Mouse (Mus musculus) midbrain, embryonic 15.5 days (tissue): ENCODE measurements around the gene Kank1. TPM values are rescaled to one million over a fixed set of nuclear protein-coding genes. Genes with fewer than 3 reads are reported as not detected.

Experiments used
- ATAC-seq: fragments of 200-750 bp; cut with Nextera tagmentation; replicated peaks from 2 replicates; pipeline ENCODE4 v1.8.0; 2017; ENCODE audit warnings: moderate TSS enrichment
- H3K27ac ChIP-seq: fragments of 300-500 bp; sonication (generic); 2 replicates; pipeline ENCODE4 v1.5.1; 2015; ENCODE audit warnings: mild to moderate bottlenecking, inconsistent platforms
- H3K27me3 ChIP-seq: fragments of 300-500 bp; sonication (generic); replicated peaks from 2 replicates; pipeline ENCODE4 v1.6.1; 2015; ENCODE audit warnings: inconsistent platforms
- H3K36me3 ChIP-seq: fragments of 300-500 bp; sonication (generic); replicated peaks from 2 replicates; pipeline ENCODE4 v1.6.1; 2015; ENCODE audit warnings: inconsistent platforms
- H3K4me1 ChIP-seq: fragments of 300-500 bp; sonication (generic); 2 replicates; pipeline ENCODE4 v1.6.1; 2015; ENCODE audit warnings: inconsistent platforms
- H3K4me2 ChIP-seq: fragments of 300-500 bp; sonication (generic); 2 replicates; pipeline ENCODE4 v1.6.1; 2015; ENCODE audit warnings: inconsistent platforms, mild to moderate bottlenecking, moderate library complexity
- H3K4me3 ChIP-seq: fragments of 300-500 bp; sonication (generic); 2 replicates; pipeline ENCODE4 v1.5.1; 2015; ENCODE audit warnings: mild to moderate bottlenecking, inconsistent platforms
- H3K9ac ChIP-seq: fragments of 300-500 bp; sonication (generic); 2 replicates; pipeline ENCODE4 v1.6.1; 2015; ENCODE audit warnings: mild to moderate bottlenecking, inconsistent platforms
- H3K9me3 ChIP-seq: fragments of 300-500 bp; sonication (generic); 2 replicates; pipeline ENCODE4 v1.6.1; 2016; ENCODE audit warnings: inconsistent platforms
- WGBS: fragments of 180-500 bp; shearing (Covaris S2); methylation state at CpG from one replicate; pipeline ENCODE4 v1.1.7; 2015; ENCODE audit warnings: mixed read lengths; 5-methylcytosine and 5-hydroxymethylcytosine counted together
- polyA plus RNA-seq: library from polyadenylated mRNA; unstranded; fragments of >200 nt; fragmentation: Nextera tagmentation; extraction: Ambion mirVana; gene quantifications from 2 replicates; pipeline ENCODE4 v1.2.1, GENCODE M21; 2015

Kank1 gene
- polyA plus RNA-seq, 1 experiment from 2014 or later: 6.6 TPM

DNA sequence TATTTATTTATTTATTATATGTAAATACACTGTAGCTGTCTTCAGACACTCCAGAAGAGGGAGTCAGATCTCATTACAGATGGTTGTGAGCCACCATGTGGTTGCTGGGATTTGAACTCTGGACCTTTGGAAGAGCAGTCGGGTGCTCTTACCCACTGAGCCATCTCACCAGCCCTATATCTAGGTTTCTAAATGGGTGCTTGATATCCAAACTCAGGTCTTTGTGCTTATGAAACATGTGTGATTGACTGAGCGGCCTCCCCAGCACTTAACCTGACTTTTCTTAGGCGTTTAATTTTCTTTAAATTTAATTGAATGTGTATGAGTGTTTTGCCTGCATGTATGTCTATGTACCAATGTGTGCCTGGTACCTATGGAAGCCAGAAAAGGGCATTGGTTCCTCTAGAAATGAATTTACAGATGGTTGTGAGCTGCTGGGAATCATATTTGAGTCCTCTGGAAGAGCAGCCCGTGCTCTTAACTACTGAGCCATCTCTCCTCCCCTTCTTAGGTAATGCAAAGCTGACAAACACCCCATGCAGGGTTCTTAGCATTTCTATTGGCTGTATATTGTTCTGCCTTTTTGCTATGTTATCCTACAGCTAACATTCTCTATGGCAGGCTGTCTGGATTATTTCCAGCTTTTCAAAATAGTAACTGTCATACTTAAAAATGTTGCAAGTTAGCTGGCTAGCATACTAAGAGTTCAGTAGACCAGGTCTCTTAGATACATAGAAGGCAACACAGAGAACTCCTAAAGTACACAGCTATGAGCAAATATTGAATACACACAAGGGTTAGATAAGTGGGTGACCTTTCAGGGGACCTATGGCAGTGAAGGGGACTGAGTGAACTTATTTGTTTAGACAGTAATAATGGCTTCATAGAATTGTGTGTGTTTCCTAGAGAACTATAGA, 6.5 kb upstream of the Kank1 start:
- Histone ChIP-seq H3K4me2 (no peak overlapping the region), H3K4me3 (no peak overlapping the region), H3K9me3 (no peaks in the 10 kb centered on the region), H3K9ac (no peak overlapping the region), H3K4me1 (no peaks in the 10 kb centered on the region), H3K27me3 (no peaks in the 10 kb centered on the region; the same call in 1 of the 2 replicates), H3K27ac (no peak overlapping the region), H3K36me3 (no peaks in the 10 kb centered on the region)
- ATAC-seq: no peak
- 71% methylated on average over 4 of the region's 4 CpGs for WGBS

DNA sequence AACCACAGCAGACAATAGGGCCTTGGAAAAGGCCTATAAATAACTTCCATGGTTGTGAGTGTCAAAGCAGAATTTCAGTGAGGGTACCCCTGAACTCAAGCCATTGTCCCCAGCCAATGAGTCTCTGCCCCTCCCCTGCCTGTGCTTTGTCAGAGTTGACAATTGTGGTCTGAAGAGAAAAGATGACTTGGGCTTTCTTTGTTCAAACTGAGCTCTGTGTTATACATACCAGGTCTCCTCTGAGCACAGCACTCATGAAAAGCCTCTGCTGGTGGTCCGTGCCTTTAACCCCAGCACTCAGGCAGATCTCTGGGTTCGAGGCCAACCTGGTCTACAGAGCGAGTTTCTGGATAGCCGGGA, 5.8 kb upstream of the Kank1 start:
- ATAC-seq: no peak
- H3K27me3 ChIP-seq: peaks cover under 1% of the 10 kb centered on the region; the same call in 1 of the 2 replicates
- no peak overlapping the region for H3K4me2 ChIP-seq
- H3K36me3 ChIP-seq: no peaks in the 10 kb centered on the region
- no peaks in the 10 kb centered on the region for H3K4me1 ChIP-seq
- WGBS: 27% methylated on average over 4 of the region's 4 CpGs
- H3K9ac ChIP-seq: no peak overlapping the region
- H3K9me3 ChIP-seq: no peaks in the 10 kb centered on the region
- H3K27ac ChIP-seq: no peak overlapping the region
- no peak overlapping the region for H3K4me3 ChIP-seq

DNA sequence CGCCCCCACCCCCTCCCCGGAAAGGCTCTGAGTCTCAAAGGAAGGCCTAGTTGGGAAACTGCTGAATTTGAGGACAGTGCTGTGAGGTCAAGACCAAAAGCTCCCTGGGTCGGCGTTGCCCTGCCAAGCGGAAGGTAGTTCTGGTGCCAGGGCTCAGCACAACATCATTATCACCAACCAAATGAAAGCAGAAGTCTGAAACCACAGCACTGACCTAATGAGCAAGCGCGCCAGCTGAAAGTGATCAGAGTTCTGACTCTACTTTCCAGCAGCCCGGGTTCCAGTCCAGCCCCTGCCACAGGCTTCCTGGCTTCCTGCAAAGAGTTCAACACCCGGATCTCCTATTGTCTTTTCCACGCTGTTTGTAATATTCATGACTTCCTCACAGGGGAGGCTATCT, 4.7 kb upstream of the Kank1 start:
- peaks cover 4% of the 10 kb centered on the region for H3K27me3 ChIP-seq
- H3K9ac ChIP-seq: no peak overlapping the region
- no peak overlapping the region for H3K4me2 ChIP-seq
- no peak for ATAC-seq
- 75% methylated on average over 10 of the region's 10 CpGs for WGBS
- H3K27ac ChIP-seq: no peak overlapping the region
- no peak overlapping the region for H3K4me3 ChIP-seq
- H3K36me3 ChIP-seq: no peaks in the 10 kb centered on the region
- peaks cover 2% of the 10 kb centered on the region; the same call in 1 of the 2 replicates for H3K4me1 ChIP-seq
- no peaks in the 10 kb centered on the region for H3K9me3 ChIP-seq

DNA sequence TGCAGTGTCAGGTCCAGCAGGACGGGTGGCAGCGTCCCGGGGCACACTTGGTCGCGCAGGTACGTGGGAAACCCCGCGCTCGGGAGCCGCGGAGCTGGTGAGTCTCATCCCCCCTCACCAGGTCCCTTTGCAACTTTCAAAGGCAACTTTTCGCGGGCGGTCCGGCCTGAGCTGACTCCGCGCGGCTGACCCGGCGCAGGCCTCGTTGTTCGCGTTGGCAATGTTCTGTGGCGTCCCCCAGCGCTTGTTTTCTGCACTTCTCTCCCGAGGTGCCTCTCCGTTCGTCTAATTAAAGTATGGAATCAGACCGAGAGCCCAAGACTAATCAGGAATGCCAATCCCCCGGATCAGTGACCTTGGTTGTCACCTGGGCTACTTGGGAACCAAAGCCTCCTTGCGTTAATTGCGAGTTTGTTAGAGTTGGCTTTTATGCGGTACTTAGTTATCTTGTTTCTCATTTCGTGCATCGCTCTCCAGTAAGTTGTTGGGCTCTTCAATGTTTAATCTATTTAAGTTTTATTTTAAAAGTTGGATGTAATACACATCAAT, 791 bp downstream of the Kank1 start:
- Histone ChIP-seq H3K4me2 (peak overlapping the region; percentile 96), H3K9me3 (no peaks in the 10 kb centered on the region), H3K4me1 (peaks cover 15% of the 10 kb centered on the region), H3K27ac (no peak overlapping the region), H3K9ac (peak overlapping the region; percentile 57), H3K4me3 (peak overlapping the region; percentile 63), H3K36me3 (no peaks in the 10 kb centered on the region), H3K27me3 (peaks cover 15% of the 10 kb centered on the region)
- under 1% methylated on average over 35 of the region's 35 CpGs for WGBS
- ATAC-seq: peak; percentile 32; the same call in 1 of the 2 replicates

DNA sequence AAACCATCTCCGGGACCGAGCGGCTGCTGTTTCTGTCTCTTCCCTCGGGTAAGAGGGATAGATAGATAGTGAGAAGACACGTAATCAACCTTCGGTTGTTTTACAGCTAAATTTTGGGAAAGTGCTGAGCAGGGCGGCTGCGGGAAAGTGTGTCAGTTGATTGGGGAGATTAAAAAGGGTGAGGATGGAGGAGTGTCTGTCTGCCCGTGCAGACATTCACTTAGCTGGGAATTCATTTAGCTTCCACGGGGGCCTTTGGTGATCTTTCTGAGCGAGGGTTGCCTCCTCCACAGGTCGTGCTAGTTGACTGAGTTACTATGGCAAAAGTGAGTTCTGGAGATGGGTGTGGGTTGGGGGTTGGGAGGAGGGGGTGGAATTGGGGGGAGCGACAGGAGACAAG, 1.3 kb downstream of the Kank1 start:
- 4% methylated on average over 13 of the region's 13 CpGs for WGBS
- no peak for ATAC-seq
- H3K4me3 ChIP-seq: peak overlapping the region; percentile 63
- no peak overlapping the region for H3K9ac ChIP-seq
- H3K36me3 ChIP-seq: no peaks in the 10 kb centered on the region
- H3K27ac ChIP-seq: no peak overlapping the region
- peaks cover 15% of the 10 kb centered on the region for H3K4me1 ChIP-seq
- H3K4me2 ChIP-seq: peak overlapping the region; percentile 96
- no peaks in the 10 kb centered on the region for H3K9me3 ChIP-seq
- peaks cover 15% of the 10 kb centered on the region for H3K27me3 ChIP-seq

DNA sequence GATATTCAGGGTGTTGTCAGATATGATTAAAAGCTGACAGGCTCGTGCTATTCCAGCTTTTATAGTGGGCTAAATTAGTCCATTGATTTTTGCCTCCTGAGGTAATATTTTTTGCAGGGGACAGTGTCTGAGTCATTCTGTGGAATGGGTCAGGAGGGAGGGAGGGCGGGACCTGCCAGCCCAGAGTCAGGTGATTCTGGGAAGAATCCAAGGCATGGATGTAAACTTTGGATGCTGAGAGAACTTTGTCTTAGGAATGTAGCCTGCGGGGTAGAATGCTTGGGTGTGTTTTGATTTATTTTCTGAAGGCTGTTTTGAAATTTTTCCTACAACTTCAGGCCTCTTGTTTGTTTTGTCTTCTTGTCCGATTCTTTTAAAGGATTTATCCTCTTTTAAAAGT, 6.8 kb downstream of the Kank1 start:
- Histone ChIP-seq H3K4me3 (no peak overlapping the region), H3K4me1 (no peaks in the 10 kb centered on the region), H3K36me3 (no peaks in the 10 kb centered on the region), H3K4me2 (no peak overlapping the region), H3K27me3 (no peaks in the 10 kb centered on the region), H3K9ac (no peak overlapping the region), H3K9me3 (no peaks in the 10 kb centered on the region), H3K27ac (no peak overlapping the region)
- no peak for ATAC-seq
- WGBS: 88% methylated on average over 4 of the region's 4 CpGs

DNA sequence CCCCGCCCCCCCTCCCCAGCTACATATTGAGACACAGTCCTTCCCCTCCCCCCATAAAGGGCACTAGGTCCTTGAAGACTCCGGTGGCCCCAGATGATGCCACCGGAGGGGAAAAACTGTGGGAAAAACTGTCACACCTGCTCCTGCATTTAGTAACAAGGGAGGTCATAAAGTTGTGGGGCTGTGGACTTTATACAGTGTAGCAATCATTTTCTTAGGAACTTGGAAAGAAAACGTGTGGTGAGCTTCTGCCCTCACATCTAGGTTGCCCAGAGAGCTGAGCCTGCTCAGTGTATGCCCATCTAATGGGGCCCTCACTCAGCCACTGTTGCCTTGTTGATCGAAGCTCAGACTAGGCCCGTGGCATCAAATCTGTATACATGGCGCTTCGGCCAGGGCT, 9.3 kb downstream of the Kank1 start:
- 95% methylated on average over 8 of the region's 8 CpGs for WGBS
- no peak overlapping the region for H3K9ac ChIP-seq
- H3K4me2 ChIP-seq: no peak overlapping the region
- H3K27ac ChIP-seq: no peak overlapping the region
- no peak for ATAC-seq
- H3K4me3 ChIP-seq: no peak overlapping the region
- H3K4me1 ChIP-seq: no peaks in the 10 kb centered on the region
- H3K9me3 ChIP-seq: no peaks in the 10 kb centered on the region
- no peaks in the 10 kb centered on the region for H3K36me3 ChIP-seq
- H3K27me3 ChIP-seq: no peaks in the 10 kb centered on the region

DNA sequence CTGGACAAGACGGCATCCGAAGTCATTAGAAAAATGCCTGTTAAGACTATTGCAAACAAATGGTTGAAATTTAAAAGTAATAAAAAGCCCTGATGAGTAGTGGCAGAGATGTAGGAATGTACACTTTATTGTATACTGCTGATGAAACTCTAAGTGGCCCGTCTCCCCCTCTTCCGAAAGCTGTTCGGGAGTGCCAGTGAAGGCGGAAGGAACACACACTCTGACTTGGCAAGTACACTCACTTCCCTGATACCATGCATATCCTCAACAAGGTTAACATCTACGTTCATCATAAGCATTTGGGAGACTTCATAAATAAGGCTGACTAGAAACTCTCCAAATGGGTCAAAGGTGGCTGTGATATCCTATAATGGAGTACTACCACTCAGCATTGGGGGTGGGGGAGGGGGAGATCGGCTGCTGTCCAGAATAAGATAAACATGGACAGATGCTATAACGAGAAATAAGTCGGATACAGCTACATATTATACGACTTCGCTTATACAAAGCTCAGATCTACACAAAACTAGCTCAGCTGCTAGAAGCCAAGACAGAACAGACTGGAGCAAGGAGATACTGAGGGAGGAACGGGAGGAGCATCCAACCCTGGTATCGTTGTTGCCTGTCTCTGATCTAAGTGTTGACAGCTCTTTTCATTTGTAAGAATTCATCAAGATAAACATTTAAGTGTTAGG, 11.2 kb downstream of the Kank1 start:
- Histone ChIP-seq H3K9me3 (no peaks in the 10 kb centered on the region), H3K27ac (no peak overlapping the region), H3K27me3 (no peaks in the 10 kb centered on the region), H3K36me3 (no peaks in the 10 kb centered on the region), H3K4me1 (no peaks in the 10 kb centered on the region), H3K9ac (no peak overlapping the region), H3K4me2 (no peak overlapping the region), H3K4me3 (no peak overlapping the region)
- ATAC-seq: no peak
- 93% methylated on average over 14 of the region's 14 CpGs for WGBS

DNA sequence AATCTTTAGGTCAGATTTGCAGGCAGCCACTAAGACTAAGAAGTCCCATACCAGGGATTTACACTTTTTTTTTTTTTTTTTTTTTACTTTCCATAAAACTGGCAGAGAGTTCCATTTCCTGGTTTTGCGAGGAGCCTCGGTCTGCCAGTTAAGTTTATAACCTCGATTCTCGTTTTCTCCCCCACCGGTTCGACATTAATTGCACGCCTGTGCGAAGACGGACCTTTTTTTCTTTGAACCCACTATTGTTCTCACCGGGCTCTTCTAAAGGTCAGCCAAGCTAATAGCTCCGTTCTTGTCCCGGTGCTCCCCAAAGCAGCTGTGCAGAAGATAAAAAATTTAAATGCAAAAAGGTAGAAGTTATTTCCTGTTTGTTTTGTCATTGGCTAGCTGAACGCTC, 12.5 kb downstream of the Kank1 start:
- H3K9me3 ChIP-seq: no peaks in the 10 kb centered on the region
- no peaks in the 10 kb centered on the region for H3K27me3 ChIP-seq
- H3K4me3 ChIP-seq: no peak overlapping the region
- H3K4me1 ChIP-seq: no peaks in the 10 kb centered on the region
- H3K4me2 ChIP-seq: no peak overlapping the region
- H3K9ac ChIP-seq: no peak overlapping the region
- 47% methylated on average over 13 of the region's 13 CpGs for WGBS
- ATAC-seq: no peak
- no peak overlapping the region for H3K27ac ChIP-seq
- H3K36me3 ChIP-seq: no peaks in the 10 kb centered on the region

DNA sequence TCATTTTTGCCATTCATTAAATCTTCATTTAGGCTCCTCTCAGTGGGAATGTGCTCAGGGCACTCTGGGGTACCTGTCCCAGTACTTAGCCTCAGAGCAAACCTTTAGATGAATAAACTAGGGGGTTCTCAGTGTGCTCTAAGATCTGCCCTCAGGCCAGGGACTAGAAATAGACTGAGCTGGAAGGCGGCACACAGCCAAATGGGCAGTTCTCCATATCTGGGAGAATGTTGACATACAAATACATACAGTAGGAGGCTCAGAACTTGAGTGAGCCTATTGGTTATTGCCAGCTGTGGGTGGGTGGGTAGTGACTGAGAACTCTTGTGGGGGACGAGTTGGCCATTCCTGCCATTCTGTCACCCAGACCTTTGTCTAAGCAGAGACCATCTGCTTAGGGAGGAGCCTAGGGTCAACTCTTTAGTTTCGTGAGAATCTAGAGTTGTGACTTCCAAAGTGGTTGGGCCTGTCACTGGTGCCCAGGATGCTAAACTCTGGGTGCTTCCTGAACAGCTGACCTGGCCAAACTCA, 14.9 kb downstream of the Kank1 start:
- WGBS: 91% methylated on average over 3 of the region's 3 CpGs

DNA sequence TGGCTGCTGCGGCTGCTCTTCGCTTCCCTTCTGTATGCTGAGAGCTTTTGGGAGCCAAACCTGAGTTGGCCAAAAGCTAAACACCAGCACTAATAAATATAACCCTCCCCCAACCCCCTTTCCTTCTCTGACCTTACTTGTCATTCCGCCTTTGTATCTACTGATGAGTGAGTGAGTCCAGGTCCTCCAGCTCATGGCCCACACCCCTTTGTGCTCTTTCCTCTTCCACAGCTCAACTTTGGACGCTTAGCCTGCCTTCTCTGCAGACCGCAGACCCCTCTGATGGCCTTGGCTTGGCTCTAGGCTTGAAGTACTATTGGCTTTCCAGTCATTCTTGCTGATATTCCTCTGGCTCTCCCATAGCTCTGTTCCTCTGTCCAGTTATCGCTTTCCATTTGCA, 16.4 kb downstream of the Kank1 start:
- no peaks in the 10 kb centered on the region for H3K4me1 ChIP-seq
- H3K27ac ChIP-seq: no peak overlapping the region
- WGBS: 92% methylated on average over 6 of the region's 6 CpGs
- no peak for ATAC-seq
- H3K4me2 ChIP-seq: no peak overlapping the region
- no peaks in the 10 kb centered on the region for H3K9me3 ChIP-seq
- no peak overlapping the region for H3K4me3 ChIP-seq
- H3K27me3 ChIP-seq: no peaks in the 10 kb centered on the region
- no peak overlapping the region for H3K9ac ChIP-seq
- H3K36me3 ChIP-seq: no peaks in the 10 kb centered on the region

More for the DNA sequence above, 14.9 kb downstream of the Kank1 start:
- no peaks in the 10 kb centered on the region for H3K27me3 ChIP-seq
- H3K36me3 ChIP-seq: no peaks in the 10 kb centered on the region
- no peaks in the 10 kb centered on the region for H3K4me1 ChIP-seq
- no peak overlapping the region for H3K4me3 ChIP-seq
- no peak overlapping the region for H3K9ac ChIP-seq
- H3K9me3 ChIP-seq: no peaks in the 10 kb centered on the region
- ATAC-seq: no peak
- no peak overlapping the region for H3K27ac ChIP-seq
- no peak overlapping the region for H3K4me2 ChIP-seq

DNA sequence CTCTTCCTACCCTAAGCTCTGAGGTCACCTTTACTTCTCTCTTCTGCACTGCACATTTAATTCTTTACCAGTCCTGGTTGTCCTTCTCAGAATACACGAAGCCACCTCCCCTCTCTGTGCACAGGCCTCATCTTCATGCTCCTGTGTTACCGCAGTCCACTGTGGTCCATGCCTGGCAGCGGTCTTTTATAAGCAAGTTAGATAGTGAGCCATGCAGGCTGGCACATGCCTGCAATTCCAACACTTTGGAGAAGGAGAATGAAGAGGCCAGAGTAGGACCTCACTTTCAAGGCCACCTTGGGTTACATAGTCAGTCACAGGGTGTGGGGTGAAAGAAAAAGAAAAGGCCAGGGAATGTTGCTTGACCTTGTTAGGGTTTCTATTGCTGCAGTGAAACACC, 16.9 kb downstream of the Kank1 start:
- H3K4me3 ChIP-seq: no peak overlapping the region
- H3K4me2 ChIP-seq: no peak overlapping the region
- H3K4me1 ChIP-seq: no peaks in the 10 kb centered on the region
- H3K9ac ChIP-seq: no peak overlapping the region
- no peak for ATAC-seq
- no peaks in the 10 kb centered on the region for H3K9me3 ChIP-seq
- no peaks in the 10 kb centered on the region for H3K27me3 ChIP-seq
- H3K27ac ChIP-seq: no peak overlapping the region
- H3K36me3 ChIP-seq: no peaks in the 10 kb centered on the region
- WGBS: 92% methylated on average over 3 of the region's 3 CpGs
